Mouse (Mus musculus) lung, postnatal 25 days (tissue): Measurements from ENCODE around the gene 4930550C14Rik.

ENCODE experiments used
- DNase-seq: peaks from one replicate; pipeline ENCODE4 v3.0.0; 2022; ENCODE audit warnings: low spot score

4930550C14Rik gene

DNA sequence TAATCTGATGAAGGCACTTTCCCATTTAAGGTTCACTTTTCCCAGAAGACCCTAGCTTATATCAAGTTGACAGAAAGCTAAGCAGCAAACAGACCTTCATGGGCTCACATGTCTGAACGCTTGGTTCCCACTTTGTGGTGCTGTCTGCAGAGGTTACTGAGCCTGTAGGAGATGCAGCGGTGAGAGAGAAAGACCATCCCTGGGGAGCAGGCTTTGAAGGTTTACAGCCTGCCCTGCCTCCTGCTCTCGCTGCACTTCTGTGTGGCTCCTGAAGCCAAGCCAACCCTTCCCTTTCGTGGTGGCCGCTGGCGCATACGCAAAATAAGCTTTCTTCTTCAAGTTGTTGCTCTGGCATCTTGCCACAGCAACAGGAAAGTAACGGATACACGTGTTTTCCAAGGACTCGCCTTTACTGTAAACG is at the start of gene 4930550C14Rik:
Gene 4930550C14Rik, plus strand, starts transcription at position 35 of the 421 bp plus-strand sequence.
- peak; percentile 53 for DNase-seq

DNA sequence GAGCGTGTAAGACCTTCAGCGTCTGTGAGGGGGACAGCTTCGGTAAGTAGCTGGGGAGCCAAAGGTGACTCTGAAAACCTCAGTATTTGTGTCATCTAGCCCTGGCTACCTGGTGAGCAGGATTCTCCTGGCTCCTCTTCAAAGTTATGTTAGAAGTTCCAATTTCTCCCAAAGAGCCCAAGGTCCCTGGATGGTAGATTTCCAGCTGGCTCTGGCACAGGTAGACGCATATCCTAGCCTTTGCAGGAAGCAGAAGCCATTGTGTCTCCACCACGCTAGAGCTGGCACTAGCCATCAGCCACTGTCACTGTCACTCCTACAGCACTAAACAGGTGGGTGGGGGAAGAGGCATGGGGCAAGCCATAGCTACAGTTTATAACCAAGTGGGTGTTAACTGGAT is 49.0 kb upstream of the 4930550C14Rik start:
- no peak for DNase-seq

- DNase-seq: peak; percentile 88
Measured at GRCm38 (mm10) chr9:53356219-53357155, 45.6 kb upstream of the 4930550C14Rik start.

- no peak for DNase-seq
Measured at GRCm38 (mm10) chr9:53371339-53371738, 30.8 kb upstream of the 4930550C14Rik start.

DNA sequence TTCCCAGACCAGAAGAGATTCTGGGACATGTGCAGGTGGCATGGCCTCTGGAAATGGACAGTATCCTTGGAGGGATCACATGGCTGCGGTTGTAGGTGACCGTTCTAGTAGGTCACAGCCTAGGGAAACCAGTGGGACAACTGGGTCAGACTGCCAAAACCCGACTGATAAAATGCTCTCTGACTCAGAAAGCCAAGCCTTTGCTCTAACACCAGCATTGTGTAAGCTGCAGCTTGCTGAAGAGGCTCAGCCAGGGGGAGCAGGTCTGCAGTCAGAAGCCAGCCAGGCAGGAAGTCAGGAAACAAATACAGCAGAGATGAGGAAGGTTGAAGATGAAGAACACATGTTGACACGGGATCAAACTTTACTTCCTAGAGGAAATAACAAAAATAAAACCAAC is 26.2 kb upstream of the 4930550C14Rik start:
- DNase-seq: peak; percentile 48

DNA sequence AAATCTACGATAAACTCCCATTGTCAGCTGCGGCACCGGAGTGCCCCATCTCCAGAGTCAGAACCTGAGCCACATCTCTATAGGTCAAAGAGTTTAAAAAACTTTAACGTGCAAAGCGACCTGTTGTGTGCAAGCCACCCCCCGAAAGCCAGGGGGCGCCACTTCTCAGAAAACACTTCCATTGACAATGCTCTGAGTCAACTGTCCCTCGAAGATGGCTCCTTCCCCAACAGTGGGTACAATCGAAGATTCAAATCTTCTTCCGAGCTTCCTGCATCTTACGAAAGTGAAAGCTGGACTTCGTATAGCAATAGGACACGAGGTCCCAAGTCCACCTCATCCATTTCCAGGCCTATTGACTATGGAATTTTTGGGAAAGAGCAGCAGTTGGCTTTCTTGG is 25.3 kb upstream of the 4930550C14Rik start:
- no peak for DNase-seq

GRCm38 (mm10) chr9:53377597-53377996 is 24.5 kb upstream of the 4930550C14Rik start:
- no peak for DNase-seq

DNA sequence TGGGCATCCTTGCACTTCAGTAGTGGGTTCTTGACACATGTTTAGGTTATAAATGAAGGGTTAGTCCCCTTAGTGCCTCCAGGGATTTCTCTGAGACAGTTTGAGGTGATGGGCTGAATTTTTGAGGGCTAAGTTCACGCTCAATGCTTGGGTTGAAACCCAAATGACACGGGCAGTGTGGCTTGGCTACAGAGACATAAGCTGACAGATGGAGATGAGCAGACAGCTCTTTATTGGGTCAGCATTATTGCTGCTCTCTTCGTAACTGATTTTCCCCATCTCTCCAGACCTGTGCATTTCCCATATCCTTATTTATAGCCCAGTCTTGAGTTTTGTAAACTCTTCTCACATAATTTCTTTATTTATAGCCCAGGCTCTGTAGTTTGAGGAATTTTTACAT is 24.0 kb upstream of the 4930550C14Rik start:
- no peak for DNase-seq

- no peak for DNase-seq
Measured at GRCm38 (mm10) chr9:53380595-53380994, 21.5 kb upstream of the 4930550C14Rik start.

DNA sequence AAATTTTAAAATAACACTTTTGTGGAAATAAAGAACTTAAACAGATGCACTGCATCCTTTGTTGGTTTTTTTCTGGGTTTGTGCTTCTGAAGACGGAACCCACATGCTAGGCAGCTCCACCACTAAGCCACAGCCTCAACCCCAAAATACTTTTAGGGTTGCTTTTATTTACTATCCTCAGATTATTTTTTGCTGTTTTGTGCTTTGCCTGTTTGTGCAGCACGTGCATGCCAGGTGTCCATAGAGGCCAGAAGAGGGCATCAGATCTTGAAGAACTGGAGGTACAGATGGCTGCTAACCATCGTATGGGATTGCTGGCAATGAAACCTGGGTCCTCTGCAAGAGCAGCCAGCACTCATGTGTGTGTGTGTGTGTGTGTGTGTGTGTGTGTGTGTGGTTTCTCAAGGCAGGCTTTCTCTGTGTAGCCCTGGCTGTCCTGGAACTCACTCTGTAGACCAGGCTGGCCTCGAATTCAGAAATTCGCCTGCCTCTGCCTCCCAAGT is 21.0 kb upstream of the 4930550C14Rik start:
- DNase-seq: no peak

- peak; percentile 84 for DNase-seq
Measured at GRCm38 (mm10) chr9:53383951-53384866, 17.9 kb upstream of the 4930550C14Rik start, which contains the start of gene Kdelc2. Kdelc2 (plus strand) TSS chr9:53384025.

DNA sequence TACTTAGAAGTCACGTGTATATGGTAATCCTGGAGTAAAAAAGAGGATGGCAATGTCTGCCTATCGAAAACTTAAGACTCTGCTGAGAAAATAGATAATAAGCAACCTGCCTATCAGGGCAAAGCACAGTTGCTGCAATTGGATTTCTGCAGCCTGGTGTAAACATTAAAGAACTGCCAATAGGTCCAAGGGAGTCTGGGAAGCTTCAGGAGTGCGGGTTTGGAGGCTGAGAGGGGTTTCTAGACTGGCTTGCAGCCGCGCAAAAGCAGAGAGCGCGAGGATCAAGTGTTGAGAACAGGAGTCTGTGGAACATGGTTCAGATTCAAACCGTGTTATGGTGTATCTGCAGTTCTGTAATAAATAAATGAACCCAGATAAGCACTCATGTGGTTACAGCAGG is 17.3 kb upstream of the 4930550C14Rik start:
- no peak for DNase-seq

GRCm38 (mm10) chr9:53387431-53387830 is 14.7 kb upstream of the 4930550C14Rik start:
- no peak for DNase-seq

DNA sequence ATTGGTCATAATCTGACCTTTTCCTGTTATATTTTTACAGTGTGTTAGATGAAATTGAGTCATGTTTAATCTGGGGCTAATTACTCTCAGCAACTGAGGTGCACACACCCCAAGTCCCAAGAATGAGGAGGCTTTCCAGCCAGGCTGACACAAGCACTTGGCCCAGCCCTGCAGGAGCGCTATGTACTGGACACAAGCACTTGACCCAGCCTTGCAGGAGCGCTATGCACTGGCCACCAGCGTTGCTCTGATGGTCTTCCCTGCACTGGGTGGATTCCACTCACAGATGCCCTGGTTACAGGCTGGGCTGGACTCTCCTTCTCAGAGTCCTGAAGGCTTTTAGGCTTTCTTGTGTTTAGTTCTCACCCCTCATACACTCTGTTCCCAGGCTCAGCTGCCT is 13.0 kb upstream of the 4930550C14Rik start:
- peak; percentile 60 for DNase-seq

GRCm38 (mm10) chr9:53390136-53390535 is 12.0 kb upstream of the 4930550C14Rik start:
- no peak for DNase-seq

GRCm38 (mm10) chr9:53397685-53398387 is 4.3 kb upstream of the 4930550C14Rik start:
- DNase-seq: no peak

GRCm38 (mm10) chr9:53398388-53398700 is 3.8 kb upstream of the 4930550C14Rik start:
- DNase-seq: peak; percentile 68

DNA sequence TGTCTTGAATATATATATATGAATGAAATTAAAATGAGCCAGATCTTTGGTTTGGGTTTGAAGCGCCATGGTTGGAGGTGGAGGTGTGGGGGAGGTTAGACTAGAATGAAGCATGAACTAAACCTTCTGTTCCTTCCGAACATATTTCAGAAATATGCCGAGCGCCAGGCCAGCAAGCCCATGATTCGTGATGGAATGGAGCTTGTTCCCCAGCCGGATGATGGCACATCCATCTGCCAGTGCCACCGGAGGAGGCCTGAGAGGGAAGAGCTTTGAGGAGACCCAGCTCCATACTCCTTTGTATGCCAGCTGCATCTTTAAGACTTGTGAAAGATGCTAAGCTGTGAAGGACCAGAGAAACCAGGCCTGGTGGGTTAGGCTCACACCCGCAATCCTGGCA is 2.6 kb upstream of the 4930550C14Rik start:
- no peak for DNase-seq

- no peak for DNase-seq
Measured at GRCm38 (mm10) chr9:53400696-53401095, 1.4 kb upstream of the 4930550C14Rik start.

DNA sequence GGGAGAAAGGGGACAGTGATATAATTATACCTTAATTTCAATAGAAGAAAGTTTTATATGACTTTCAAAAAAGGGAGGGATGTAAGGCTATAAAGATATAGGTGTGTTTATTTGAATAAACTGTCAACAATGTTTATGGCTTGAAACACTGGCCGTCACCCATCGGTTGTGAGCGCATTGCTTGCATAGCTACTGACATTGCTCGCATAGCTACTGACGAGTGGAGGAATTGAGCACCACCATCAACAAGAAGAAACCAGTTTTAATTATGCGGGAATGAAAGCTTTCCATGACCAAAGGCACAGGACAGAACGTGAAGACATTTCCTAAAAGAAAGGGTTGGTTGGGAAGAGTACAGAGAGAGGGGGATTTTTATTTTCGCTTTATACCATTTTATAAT is 979 bp upstream of the 4930550C14Rik start:
- DNase-seq: peak; percentile 23

DNA sequence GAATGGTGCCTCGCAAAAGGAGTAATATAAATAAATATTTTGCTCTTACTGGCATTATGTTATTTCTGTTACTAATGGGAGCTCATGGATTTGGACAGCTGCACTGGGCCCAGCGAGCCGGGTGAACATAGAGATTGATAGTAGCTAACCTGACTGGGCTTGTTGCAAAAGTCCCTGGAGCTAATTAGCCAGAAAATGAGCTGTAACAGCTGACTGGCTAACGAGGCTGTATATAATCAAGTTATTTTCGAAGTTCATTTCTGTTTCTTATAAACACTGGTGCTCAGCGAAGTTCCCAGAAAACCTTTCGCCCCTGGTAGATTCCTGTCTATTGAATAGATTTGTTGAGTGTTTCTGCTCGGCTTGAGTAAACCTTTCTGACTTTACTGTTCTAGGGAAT is 866 bp downstream of the 4930550C14Rik start:
- no peak for DNase-seq
